Mouse (Mus musculus): ENCODE data around the gene Zfpm1.

Zfpm1 gene

DNA sequence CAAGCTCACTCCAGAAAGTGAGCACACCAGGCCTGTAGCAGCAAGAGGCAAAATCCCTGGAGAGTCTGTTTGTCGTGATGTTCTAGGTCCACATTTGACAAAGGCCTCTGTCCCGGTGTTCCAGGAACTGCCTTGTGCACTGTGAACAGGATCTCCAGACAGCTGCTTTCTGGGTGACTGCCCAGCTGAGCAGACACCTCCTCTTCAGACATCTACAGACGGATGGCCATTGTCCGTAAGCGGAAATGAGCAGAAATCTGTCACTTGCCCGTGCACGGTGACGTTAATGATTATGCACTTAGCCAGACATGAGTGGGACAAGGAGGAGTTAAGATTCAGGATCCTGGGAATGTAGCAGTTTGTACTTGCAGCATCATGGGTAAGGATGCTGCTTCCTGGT is 72.2 kb downstream of the Zfpm1 start:
- DNase-seq, result no peak

GRCm38 (mm10) chr8:122355642-122356606 is 74.0 kb downstream of the Zfpm1 start:
- no peak for DNase-seq

GRCm38 (mm10) chr8:122357202-122357601 is 75.3 kb downstream of the Zfpm1 start:
- no peak for DNase-seq

- no peak for DNase-seq
Measured at GRCm38 (mm10) chr8:122357641-122358040, 75.7 kb downstream of the Zfpm1 start.

DNA sequence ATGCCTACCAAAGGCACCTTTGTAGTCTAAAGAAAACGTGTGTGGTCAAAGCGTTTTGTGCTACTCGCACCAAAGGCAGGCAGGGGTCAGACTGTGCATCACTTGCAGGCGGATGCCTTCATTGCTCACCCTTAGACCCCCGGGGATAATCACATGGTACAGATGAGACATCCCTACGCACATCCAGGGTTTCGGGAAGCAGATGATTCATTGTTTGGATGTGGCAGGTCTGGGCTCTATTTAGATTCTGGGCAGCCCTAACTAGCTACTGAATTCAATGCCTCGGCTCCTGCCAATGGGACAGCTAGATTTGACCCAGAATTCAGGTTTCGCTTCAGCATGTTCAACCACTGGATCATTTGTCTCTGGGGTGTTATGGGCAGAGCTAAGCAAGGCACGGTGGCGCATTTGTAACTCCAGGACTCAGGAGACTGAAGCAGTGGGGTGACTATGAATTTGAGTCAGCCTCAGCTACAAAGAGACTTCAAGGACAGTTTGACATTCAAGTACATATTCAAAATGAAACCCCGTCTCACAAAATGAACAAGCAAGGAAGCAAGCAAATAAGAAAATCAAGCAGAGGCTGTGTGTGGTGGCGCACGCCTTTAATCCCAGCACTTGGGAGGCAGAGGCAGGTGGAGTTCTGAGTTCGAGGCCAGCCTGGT is 77.3 kb downstream of the Zfpm1 start:
- DNase-seq, result no peak

DNA sequence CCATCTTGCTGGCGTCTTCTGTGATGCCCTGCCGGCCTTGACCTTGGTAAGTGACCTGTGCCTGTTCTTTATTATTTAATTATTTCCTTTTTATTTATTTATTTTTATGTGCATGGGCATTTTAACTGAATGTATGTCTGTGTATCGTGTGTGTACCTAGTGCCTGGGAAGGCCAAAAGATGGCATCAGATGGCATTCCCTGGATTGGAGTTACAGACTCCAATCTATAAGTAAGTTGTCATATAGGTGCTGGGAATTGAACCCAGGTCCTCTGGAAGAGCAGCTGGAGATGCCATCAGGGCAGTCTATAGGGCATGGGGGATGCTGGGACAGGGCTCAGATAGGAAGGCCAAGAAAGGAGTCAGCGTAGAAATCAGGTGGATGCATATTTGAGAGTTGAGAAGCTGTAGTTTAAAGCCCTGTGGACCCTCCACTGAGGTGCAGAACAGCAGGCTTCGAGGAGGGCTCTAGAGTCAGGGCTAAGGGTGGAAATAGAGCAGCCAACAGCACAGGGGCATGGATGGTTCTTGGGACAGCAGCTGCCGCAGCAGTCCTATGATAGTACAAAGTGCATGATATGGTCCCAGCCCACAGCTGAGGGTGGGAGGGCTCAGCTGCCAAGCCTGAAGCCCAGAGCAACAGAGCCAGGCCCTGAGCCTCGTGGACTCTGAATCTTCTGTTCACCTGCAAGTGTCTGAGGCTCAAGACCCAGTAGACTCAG is 78.9 kb downstream of the Zfpm1 start, which contains the start of gene Trhr2:
Trhr2 (minus strand) TSS at position 51 of the 721 bp plus-strand sequence.
- no peak for DNase-seq

- no peak for DNase-seq
Measured at GRCm38 (mm10) chr8:122362271-122362670, 80.3 kb downstream of the Zfpm1 start.

GRCm38 (mm10) chr8:122362967-122363366 is 81.0 kb downstream of the Zfpm1 start:
- DNase-seq, result no peak

DNA sequence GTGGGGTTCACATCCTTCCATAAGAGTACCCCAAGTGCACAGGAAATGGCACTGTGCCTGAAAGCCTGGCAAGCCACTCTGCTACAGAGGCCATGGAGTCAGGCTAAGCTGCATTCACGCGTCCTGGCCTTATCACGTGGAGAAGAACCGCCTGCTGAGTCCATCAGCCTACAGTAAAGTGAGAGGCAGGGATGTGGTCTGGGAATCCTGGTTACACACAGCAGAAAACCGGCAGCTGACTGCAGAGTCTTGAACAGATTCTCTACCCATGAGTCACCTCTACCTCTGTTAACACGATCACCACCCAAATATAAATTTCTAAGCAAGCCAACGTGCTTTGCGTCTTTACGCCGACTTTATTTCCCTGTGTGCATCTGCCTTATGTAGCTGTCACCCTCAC is 86.6 kb downstream of the Zfpm1 start:
- DNase-seq, result no peak

DNA sequence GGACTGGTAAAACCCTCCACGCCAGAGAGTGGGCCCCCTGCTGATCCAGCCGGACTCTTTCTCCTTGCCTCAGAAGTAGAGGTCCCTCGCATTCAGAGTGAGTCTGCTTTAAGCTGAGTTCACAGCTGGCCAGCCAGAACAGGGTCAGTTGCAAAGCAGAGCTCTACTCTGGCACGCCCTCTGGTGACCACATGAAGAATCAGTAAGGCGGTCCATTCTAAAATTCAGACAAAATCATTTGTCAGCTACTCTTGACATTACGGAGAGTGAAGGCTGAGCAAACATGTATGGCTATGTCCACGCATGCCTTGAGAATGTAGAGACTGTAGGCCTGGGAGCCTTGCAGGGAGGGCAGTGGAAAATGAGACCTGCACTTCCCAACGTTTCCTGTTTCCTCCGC is 87.7 kb downstream of the Zfpm1 start:
- DNase-seq, result no peak

GRCm38 (mm10) chr8:122371706-122372105 is 89.8 kb downstream of the Zfpm1 start:
- no peak for DNase-seq

- no peak for DNase-seq
Measured at GRCm38 (mm10) chr8:122375320-122375719, 93.4 kb downstream of the Zfpm1 start.

- no peak for DNase-seq
Measured at GRCm38 (mm10) chr8:122375751-122376364, 93.9 kb downstream of the Zfpm1 start.

DNA sequence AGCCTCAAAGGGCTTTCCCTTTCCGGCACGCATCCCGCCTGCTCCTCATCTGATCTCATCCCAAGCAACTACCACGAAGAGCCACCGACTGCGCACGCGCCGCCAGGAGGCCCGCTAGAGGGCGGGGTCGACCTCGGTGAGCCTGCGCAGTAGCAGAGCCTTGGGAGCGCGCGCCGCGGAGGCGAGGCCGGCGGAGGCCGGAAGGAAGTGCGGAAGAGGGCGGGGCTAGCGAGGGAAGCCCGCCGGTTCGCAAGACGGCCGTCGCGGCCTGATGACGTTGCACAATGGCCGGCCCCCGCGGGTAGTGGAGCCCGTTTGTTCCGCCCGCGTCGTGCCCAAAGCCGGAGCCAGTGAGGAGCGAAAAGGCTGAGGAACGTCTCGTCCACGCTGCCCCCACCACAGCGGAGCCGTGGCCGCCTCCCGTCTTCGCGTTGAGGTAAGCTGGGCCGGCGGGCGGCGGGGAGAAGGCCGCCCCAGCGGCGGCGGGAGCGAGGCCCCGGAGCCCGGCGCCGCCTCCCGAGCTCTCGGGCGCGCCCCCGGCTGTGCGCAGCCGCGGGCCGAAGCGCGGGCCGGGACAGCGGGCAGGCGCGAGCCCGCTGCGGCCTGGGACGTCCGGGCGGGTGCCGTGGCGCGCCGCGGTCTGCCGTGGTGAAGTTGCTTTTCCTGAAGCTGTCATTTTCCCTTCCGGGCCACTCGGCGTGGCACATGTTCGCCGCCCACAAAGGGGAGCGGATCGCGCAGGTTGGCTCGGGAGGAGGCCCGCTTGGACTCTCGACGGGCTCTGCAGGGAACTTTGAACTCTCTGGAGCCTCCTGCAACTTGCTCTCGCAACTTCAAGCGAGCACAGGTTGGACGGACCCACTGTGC is 94.7 kb downstream of the Zfpm1 start, which contains the start of gene Zc3h18:
Zc3h18 (plus strand) TSS at position 245 of the 867 bp plus-strand sequence.
- DNase-seq, result peak; percentile 97 to 99

DNA sequence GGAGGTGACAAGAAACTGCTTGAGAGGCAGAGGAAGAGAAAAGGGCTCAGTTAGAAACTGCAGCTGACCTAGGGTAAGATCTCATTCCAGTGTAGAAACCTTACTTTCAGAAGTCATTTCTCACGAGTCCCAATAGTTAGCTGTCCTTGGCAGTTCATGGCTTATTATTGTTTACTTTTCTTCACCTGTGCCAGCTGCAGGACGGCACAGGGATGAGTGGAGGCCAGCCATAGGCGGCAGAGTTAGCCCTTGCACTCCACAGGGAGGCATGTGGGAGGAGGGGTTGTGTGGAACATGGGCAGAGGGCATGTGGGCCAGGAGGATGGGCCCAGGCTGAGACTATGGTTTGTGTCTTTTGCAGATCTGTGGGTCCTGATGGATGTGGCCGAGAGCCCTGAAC is 101.1 kb downstream of the Zfpm1 start:
- DNase-seq, result no peak
